Mouse (Mus musculus): ENCODE data around the gene Ano6. TPM values are rescaled to one million over a fixed set of nuclear protein-coding genes. Genes with fewer than 3 reads are reported as not detected.

Ano6 gene
- total and polyA plus RNA-seq, 3 experiments, result 14.9 to 27.0 (median 18.4) TPM

DNA sequence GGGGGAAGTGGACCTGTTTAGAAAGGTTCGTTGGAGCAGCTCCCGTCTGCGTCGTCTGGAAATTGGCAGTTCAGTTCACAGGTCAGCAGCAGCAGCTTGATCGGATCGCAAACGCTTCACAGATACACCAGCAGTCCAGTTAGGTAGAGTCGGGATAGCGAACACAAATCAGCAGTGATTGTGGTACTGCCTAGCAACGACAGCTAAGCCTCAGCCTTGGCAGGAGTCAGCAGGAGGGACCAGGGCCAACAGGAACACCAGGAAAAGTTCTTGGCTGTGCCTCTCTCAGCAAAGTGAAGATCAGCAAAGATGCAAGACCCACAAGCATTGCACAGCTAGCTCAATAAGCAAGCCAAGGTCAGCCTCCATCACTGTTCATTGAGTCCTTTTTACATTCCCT, 116.7 kb downstream of the Ano6 start:
- Histone ChIP-seq H3K4me1 (ENCODE audit: control insufficient read depth in 1 of 2, insufficient read depth in 2 of 2) (peaks cover 8 to 31% of the 10 kb centered on the region in 2 experiments), H3K27me3 (replicated peaks) (no peaks in the 10 kb centered on the region), H3K36me3 (replicated peaks in 1 of 2; ENCODE audit: control insufficient read depth in 1 of 2, insufficient read depth in 1 of 2, low read length in 1 of 2) (peaks cover 8 to 35% of the 10 kb centered on the region in 2 experiments), H3K79me2 (replicated peaks; ENCODE audit: control insufficient read depth, extremely low read depth, insufficient read depth, poor library complexity, severe bottlenecking) (no peaks in the 10 kb centered on the region), H3K4me2 (ENCODE audit: insufficient read depth, low read depth, poor library complexity, severe bottlenecking) (no peak overlapping the region), H3K4me3 (replicated peaks in 1 of 3; ENCODE audit: low read depth in 2 of 3, low read length in 2 of 3, poor library complexity in 1 of 3) (no peak overlapping the region), H3K9me3 (replicated peaks; ENCODE audit: low read length) (no peaks in the 10 kb centered on the region), H3K9ac (ENCODE audit: insufficient read depth, low read depth) (no peak overlapping the region), H3K27ac (ENCODE audit: insufficient read depth, low read depth) (no peak overlapping the region)
- in situ Hi-C loops (cut with MboI; ENCODE audit: low pct_ligation_motif_present, low pct_unique_long_range_greater_than_20kb, low sequenced_read_pairs) (no loop called here), dilution Hi-C loops (cut with MboI; ENCODE audit: extremely low pct_ligation_motif_present, extremely low pct_unique_long_range_greater_than_20kb, low sequenced_read_pairs) (no loop called here)
- TF ChIP-seq CTCF (conservative IDR thresholded peaks at IDR 0.05 in 1 of 2, IDR thresholded peaks at IDR 0.05 in 1 of 2; ENCODE audit: low read depth in 2 of 2, low read length in 2 of 2) (no peak), GABPA (IDR thresholded peaks at IDR 0.05; ENCODE audit: insufficient replicate concordance, low read depth, low read length) (no peak), ZKSCAN1 (IDR thresholded peaks at IDR 0.05; ENCODE audit: borderline replicate concordance, low read depth, low read length) (no peak), MEF2A (IDR thresholded peaks at IDR 0.05; ENCODE audit: borderline replicate concordance, low read depth, low read length) (no peak), ELF1 (IDR thresholded peaks at IDR 0.05; ENCODE audit: low read depth, low read length) (no peak), SIN3A (IDR thresholded peaks at IDR 0.05; ENCODE audit: low read length) (no peak), MXI1 (IDR thresholded peaks at IDR 0.05; ENCODE audit: low read depth, low read length) (no peak), TBP (conservative IDR thresholded peaks at IDR 0.05; ENCODE audit: low read depth, low read length) (no peak), NRF1 (IDR thresholded peaks at IDR 0.05; ENCODE audit: low read depth, low read length) (no peak), NELFE (IDR thresholded peaks at IDR 0.05; ENCODE audit: low read depth, low read length) (no peak), SMC3 (IDR thresholded peaks at IDR 0.05; ENCODE audit: low read depth, low read length) (no peak), RAD21 (IDR thresholded peaks at IDR 0.05; ENCODE audit: low read depth, low read length) (no peak), HCFC1 (IDR thresholded peaks at IDR 0.05; ENCODE audit: low read depth, low read length) (no peak), ZMIZ1 (IDR thresholded peaks at IDR 0.05; ENCODE audit: low read depth, low read length) (no peak), MAZ (IDR thresholded peaks at IDR 0.05; ENCODE audit: low read depth, low read length) (no peak), RCOR1 (conservative IDR thresholded peaks at IDR 0.05; ENCODE audit: low read depth, low read length) (no peak), IRF4 (IDR thresholded peaks at IDR 0.05; ENCODE audit: low read depth, low read length) (no peak), ETS1 (conservative IDR thresholded peaks at IDR 0.05; ENCODE audit: low read depth, low read length) (no peak), ZNF384 (IDR thresholded peaks at IDR 0.05; ENCODE audit: low read depth, low read length) (no peak), CHD1 (IDR thresholded peaks at IDR 0.05; ENCODE audit: low read depth, low read length) (no peak)
- no peak for DNase-seq (ENCODE audit: extremely low read depth)

- Histone ChIP-seq H3K4me3 (replicated peaks in 1 of 3; ENCODE audit: low read depth in 2 of 3, low read length in 2 of 3, poor library complexity in 1 of 3) (no peak overlapping the region), H3K79me2 (replicated peaks; ENCODE audit: control insufficient read depth, extremely low read depth, insufficient read depth, poor library complexity, severe bottlenecking) (no peaks in the 10 kb centered on the region), H3K27ac (ENCODE audit: insufficient read depth, low read depth) (no peak overlapping the region), H3K9ac (ENCODE audit: insufficient read depth, low read depth) (no peak overlapping the region), H3K27me3 (replicated peaks) (no peaks in the 10 kb centered on the region), H3K4me2 (ENCODE audit: insufficient read depth, low read depth, poor library complexity, severe bottlenecking) (no peak overlapping the region), H3K36me3 (replicated peaks in 1 of 2; ENCODE audit: control insufficient read depth in 1 of 2, insufficient read depth in 1 of 2, low read length in 1 of 2) (peaks cover 10 to 35% of the 10 kb centered on the region in 2 experiments), H3K9me3 (replicated peaks; ENCODE audit: low read length) (no peaks in the 10 kb centered on the region), H3K4me1 (ENCODE audit: control insufficient read depth in 1 of 2, insufficient read depth in 2 of 2) (peaks cover 8 to 31% of the 10 kb centered on the region in 2 experiments)
- no peak for TF ChIP-seq ZKSCAN1 (IDR thresholded peaks at IDR 0.05; ENCODE audit: borderline replicate concordance, low read depth, low read length)
- TF ChIP-seq MXI1 (IDR thresholded peaks at IDR 0.05; ENCODE audit: low read depth, low read length), result no peak
- TF ChIP-seq BHLHE40 (IDR thresholded peaks at IDR 0.05; ENCODE audit: low read depth, low read length), result no peak
- TF ChIP-seq SMC3 (IDR thresholded peaks at IDR 0.05; ENCODE audit: low read depth, low read length), result no peak
- no peak for TF ChIP-seq TBP (conservative IDR thresholded peaks at IDR 0.05; ENCODE audit: low read depth, low read length)
- no peak for TF ChIP-seq IRF4 (IDR thresholded peaks at IDR 0.05; ENCODE audit: low read depth, low read length)
- no peak for TF ChIP-seq RAD21 (IDR thresholded peaks at IDR 0.05; ENCODE audit: low read depth, low read length)
- no peak for TF ChIP-seq MAX (IDR thresholded peaks at IDR 0.05; ENCODE audit: low read length)
- no peak for TF ChIP-seq JUN (IDR thresholded peaks at IDR 0.05; ENCODE audit: insufficient read depth, low read depth, low read length)
- TF ChIP-seq USF1 (IDR thresholded peaks at IDR 0.05; ENCODE audit: low read depth, low read length), result no peak
- no peak for TF ChIP-seq POLR2AphosphoS2 (IDR thresholded peaks at IDR 0.05; ENCODE audit: low read depth, low read length)
- TF ChIP-seq ZNF384 (IDR thresholded peaks at IDR 0.05; ENCODE audit: low read depth, low read length), result no peak
- TF ChIP-seq NELFE (IDR thresholded peaks at IDR 0.05; ENCODE audit: low read depth, low read length), result no peak
- TF ChIP-seq MEF2A (IDR thresholded peaks at IDR 0.05; ENCODE audit: borderline replicate concordance, low read depth, low read length), result no peak
- TF ChIP-seq CHD1 (IDR thresholded peaks at IDR 0.05; ENCODE audit: low read depth, low read length), result no peak
- no peak for TF ChIP-seq GABPA (IDR thresholded peaks at IDR 0.05; ENCODE audit: insufficient replicate concordance, low read depth, low read length)
- TF ChIP-seq ELF1 (IDR thresholded peaks at IDR 0.05; ENCODE audit: low read depth, low read length), result no peak
- TF ChIP-seq CTCF (conservative IDR thresholded peaks at IDR 0.05 in 1 of 2, IDR thresholded peaks at IDR 0.05 in 1 of 2; ENCODE audit: low read depth in 2 of 2, low read length in 2 of 2), result no peak
- TF ChIP-seq CHD2 (IDR thresholded peaks at IDR 0.05; ENCODE audit: low read length), result no peak
- TF ChIP-seq KAT2A (IDR thresholded peaks at IDR 0.05; ENCODE audit: insufficient replicate concordance, low read length), result no peak
- dilution Hi-C loops (cut with MboI; ENCODE audit: extremely low pct_ligation_motif_present, extremely low pct_unique_long_range_greater_than_20kb, low sequenced_read_pairs), result no loop called here
- in situ Hi-C loops (cut with MboI; ENCODE audit: low pct_ligation_motif_present, low pct_unique_long_range_greater_than_20kb, low sequenced_read_pairs), result no loop called here
- no peak for DNase-seq (ENCODE audit: extremely low read depth)
Measured at GRCm38 (mm10) chr15:95907909-95908308, 117.3 kb downstream of the Ano6 start.

Measured in CH12.LX (cell line).